Mouse (Mus musculus): Measurements from ENCODE around the gene Ssh3.
A peak's percentile ranks its signal among the peaks of the same experiment; 100 is the strongest.

Gene Ssh3

GRCm38 (mm10) chr19:4244775-4245174, 24.2 kb downstream of the Ssh3 start:
- DNase-seq: no peak

GRCm38 (mm10) chr19:4242416-4242815, 26.6 kb downstream of the Ssh3 start:
- no peak for DNase-seq

- no peak for DNase-seq
Measured at GRCm38 (mm10) chr19:4240247-4240668, 28.7 kb downstream of the Ssh3 start.

- no peak for DNase-seq
Measured at GRCm38 (mm10) chr19:4234548-4234947, 34.4 kb downstream of the Ssh3 start.

GRCm38 (mm10) chr19:4232651-4233050, 36.3 kb downstream of the Ssh3 start:
- DNase-seq: no peak

- DNase-seq: no peak
Measured at GRCm38 (mm10) chr19:4232186-4232572, 36.8 kb downstream of the Ssh3 start.

GRCm38 (mm10) chr19:4231253-4232185, 37.5 kb downstream of the Ssh3 start, which contains the start of gene Pold4:
TSS of gene Pold4 (plus strand) at chr19:4231899.
- peak; percentile 94 to 96 for DNase-seq

- DNase-seq: no peak
Measured at GRCm38 (mm10) chr19:4230415-4230814, 38.6 kb downstream of the Ssh3 start.

- no peak for DNase-seq
Measured at GRCm38 (mm10) chr19:4229451-4230076, 39.4 kb downstream of the Ssh3 start.

- no peak for DNase-seq
Measured at GRCm38 (mm10) chr19:4228891-4229290, 40.1 kb downstream of the Ssh3 start.

GRCm38 (mm10) chr19:4227894-4228678, 40.9 kb downstream of the Ssh3 start:
- peak in 1 of 2 experiments; percentile 68 for DNase-seq

- no peak for DNase-seq
Measured at GRCm38 (mm10) chr19:4227446-4227845, 41.5 kb downstream of the Ssh3 start.

GRCm38 (mm10) chr19:4226779-4227178, 42.2 kb downstream of the Ssh3 start:
- DNase-seq: no peak

GRCm38 (mm10) chr19:4222165-4222564, 46.8 kb downstream of the Ssh3 start:
- no peak for DNase-seq

- no peak for DNase-seq
Measured at GRCm38 (mm10) chr19:4220957-4221743, 47.8 kb downstream of the Ssh3 start.

GRCm38 (mm10) chr19:4220416-4220815, 48.6 kb downstream of the Ssh3 start:
- no peak for DNase-seq

- DNase-seq: no peak
Measured at GRCm38 (mm10) chr19:4219943-4220342, 49.0 kb downstream of the Ssh3 start.

- no peak for DNase-seq
Measured at GRCm38 (mm10) chr19:4218784-4219183, 50.2 kb downstream of the Ssh3 start.

GRCm38 (mm10) chr19:4218293-4218692, 50.7 kb downstream of the Ssh3 start:
- DNase-seq: no peak

- no peak for DNase-seq
Measured at GRCm38 (mm10) chr19:4217855-4218254, 51.1 kb downstream of the Ssh3 start.

- no peak for DNase-seq
Measured at GRCm38 (mm10) chr19:4217140-4217539, 51.8 kb downstream of the Ssh3 start.

- no peak for DNase-seq
Measured at GRCm38 (mm10) chr19:4216041-4216685, 52.8 kb downstream of the Ssh3 start.

Data from thymus, adult 18-20 months (tissue).